Mouse (Mus musculus): ENCODE results near the gene Spata20. TPM values are rescaled to one million over a fixed set of nuclear protein-coding genes. Genes with fewer than 3 reads are reported as not detected.

The Spata20 gene
- not detected in 2 replicates for total RNA-seq (2015)
- not detected in 2 replicates for total RNA-seq (2017)

GRCm38 (mm10) chr11:94486001-94486400 is at the start of gene Spata20:
Gene Spata20 (minus strand): TSS chr11:94486179.
- ATAC-seq (replicated peaks; ENCODE audit: poor library complexity): peak; percentile 92

- ATAC-seq (replicated peaks; ENCODE audit: poor library complexity): no peak
These were observed 47.2 kb upstream of the Spata20 start for GRCm38 (mm10) chr11:94533171-94533570.

- ATAC-seq (replicated peaks; ENCODE audit: poor library complexity): no peak
These were observed 42.9 kb upstream of the Spata20 start for GRCm38 (mm10) chr11:94528879-94529278.

- peak; percentile 58 for ATAC-seq (replicated peaks; ENCODE audit: poor library complexity)
These were observed 40.3 kb upstream of the Spata20 start for GRCm38 (mm10) chr11:94526171-94526879.

- ATAC-seq (replicated peaks; ENCODE audit: poor library complexity): peak; percentile 82
These were observed 35.4 kb upstream of the Spata20 start, which contains the start of gene Mycbpap for GRCm38 (mm10) chr11:94521219-94521843. Gene Mycbpap (minus strand): TSS chr11:94521742.

GRCm38 (mm10) chr11:94513452-94513851 is 27.5 kb upstream of the Spata20 start:
- ATAC-seq (replicated peaks; ENCODE audit: poor library complexity): no peak

- no peak for ATAC-seq (replicated peaks; ENCODE audit: poor library complexity)
These were observed 23.0 kb upstream of the Spata20 start for GRCm38 (mm10) chr11:94508976-94509375.

GRCm38 (mm10) chr11:94501482-94501881 is 15.5 kb upstream of the Spata20 start:
- no peak for ATAC-seq (replicated peaks; ENCODE audit: poor library complexity)

GRCm38 (mm10) chr11:94500362-94500761 is 14.4 kb upstream of the Spata20 start:
- ATAC-seq (replicated peaks; ENCODE audit: poor library complexity): no peak

- peak; percentile 23; the same call in 1 of the 2 replicates for ATAC-seq (replicated peaks; ENCODE audit: poor library complexity)
These were observed 13.7 kb upstream of the Spata20 start, which contains the start of gene Epn3 for GRCm38 (mm10) chr11:94499661-94500152. Gene Epn3 (minus strand): TSS chr11:94499974.

GRCm38 (mm10) chr11:94499035-94499434 is 13.1 kb upstream of the Spata20 start:
- ATAC-seq (replicated peaks; ENCODE audit: poor library complexity): no peak

- ATAC-seq (replicated peaks; ENCODE audit: poor library complexity): peak; percentile 8; the same call in 1 of the 2 replicates
These were observed 12.4 kb upstream of the Spata20 start for GRCm38 (mm10) chr11:94498093-94498996.

GRCm38 (mm10) chr11:94495415-94495814 is 9.4 kb upstream of the Spata20 start:
- ATAC-seq (replicated peaks; ENCODE audit: poor library complexity): no peak

GRCm38 (mm10) chr11:94491749-94492099 is 5.7 kb upstream of the Spata20 start:
- ATAC-seq (replicated peaks; ENCODE audit: poor library complexity): peak; percentile 44; the same call in 1 of the 2 replicates

GRCm38 (mm10) chr11:94491035-94491748 is 5.2 kb upstream of the Spata20 start:
- ATAC-seq (replicated peaks; ENCODE audit: poor library complexity): peak; percentile 23

- no peak for ATAC-seq (replicated peaks; ENCODE audit: poor library complexity)
These were observed 3.8 kb upstream of the Spata20 start for GRCm38 (mm10) chr11:94489745-94490144.

- ATAC-seq (replicated peaks; ENCODE audit: poor library complexity): no peak
These were observed 3.0 kb upstream of the Spata20 start for GRCm38 (mm10) chr11:94488767-94489533.

- no peak for ATAC-seq (replicated peaks; ENCODE audit: poor library complexity)
These were observed 756 bp downstream of the Spata20 start for GRCm38 (mm10) chr11:94485223-94485622.

GRCm38 (mm10) chr11:94484636-94485035 is 1.3 kb downstream of the Spata20 start:
- ATAC-seq (replicated peaks; ENCODE audit: poor library complexity): no peak

GRCm38 (mm10) chr11:94483921-94484320 is 2.1 kb downstream of the Spata20 start:
- no peak for ATAC-seq (replicated peaks; ENCODE audit: poor library complexity)
